Mouse (Mus musculus) myocyte (in vitro differentiated cells): ENCODE results near the gene Krt12. TPM values are rescaled to one million over a fixed set of nuclear protein-coding genes. Genes with fewer than 3 reads are reported as not detected.

ENCODE experiments used
- H3K27me3 ChIP-seq: one replicate; pipeline ENCODE4 v1.6.1; 2011; ENCODE audit not compliant: control insufficient read depth, insufficient read depth, insufficient read length
- H3K36me3 ChIP-seq: one replicate; pipeline ENCODE4 v1.6.1; 2011; ENCODE audit not compliant: control insufficient read depth, insufficient read depth
- H3K4me2 ChIP-seq: one replicate; pipeline ENCODE4 v1.6.1; 2011; ENCODE audit warnings: low read depth, control low read depth
- H3K4me3 ChIP-seq: one replicate; pipeline ENCODE4 v1.5.1; 2011; ENCODE audit warnings: mild to moderate bottlenecking, control low read depth, moderate library complexity
- H3K79me2 ChIP-seq: one replicate; pipeline ENCODE4 v1.6.1; 2011; ENCODE audit not compliant: control insufficient read depth, insufficient read depth
- H3ac ChIP-seq: one replicate; pipeline ENCODE4 v1.6.1; 2011; ENCODE audit not compliant: control insufficient read depth, insufficient read length
- CEBPB ChIP-seq: IDR thresholded peaks from 2 replicates; pipeline ENCODE4 v1.6.1; 2011; ENCODE audit warnings: mild to moderate bottlenecking, moderate library complexity; ENCODE audit not compliant: poor library complexity, insufficient read depth, severe bottlenecking
- E2F4 ChIP-seq: IDR thresholded peaks from one replicate; pipeline ENCODE4 v1.6.1; 2011; ENCODE audit warnings: mild to moderate bottlenecking, control low read depth, moderate library complexity; ENCODE audit not compliant: insufficient read depth
- MAX ChIP-seq: IDR thresholded peaks from one replicate; pipeline ENCODE4 v1.6.1; 2011; ENCODE audit warnings: low read depth, mild to moderate bottlenecking, control low read depth
- MYOD1 ChIP-seq, 3 experiments: IDR thresholded peaks; one replicate each; pipeline ENCODE4 v1.6.1; 2011; ENCODE audit warnings: control low read depth in 2 of 3, low read depth in 2 of 3, mild to moderate bottlenecking in 2 of 3, moderate library complexity in 1 of 3; ENCODE audit not compliant: insufficient read length in 2 of 3, control insufficient read depth in 1 of 3
- MYOG ChIP-seq, 3 experiments: IDR thresholded peaks; one replicate each; pipeline ENCODE4 v1.6.1; 2011; ENCODE audit warnings: control low read depth in 2 of 3, low read depth in 2 of 3, mild to moderate bottlenecking in 2 of 3; ENCODE audit not compliant: insufficient read length in 2 of 3, control insufficient read depth in 1 of 3, insufficient read depth in 1 of 3
- POLR2A ChIP-seq: IDR thresholded peaks from one replicate; pipeline ENCODE4 v1.6.1; 2011; ENCODE audit warnings: low read depth, mild to moderate bottlenecking, control low read depth, moderate library complexity; ENCODE audit not compliant: insufficient read length
- POLR2AphosphoS2 ChIP-seq: IDR thresholded peaks from one replicate; pipeline ENCODE4 v1.6.1; 2011; ENCODE audit warnings: low read depth, control low read depth; ENCODE audit not compliant: insufficient read length
- REST ChIP-seq: IDR thresholded peaks from one replicate; pipeline ENCODE4 v1.6.1; 2011; ENCODE audit warnings: mild to moderate bottlenecking, control low read depth, moderate library complexity; ENCODE audit not compliant: insufficient read depth, insufficient read length
- SRF ChIP-seq: IDR thresholded peaks from one replicate; pipeline ENCODE4 v1.6.1; 2011; ENCODE audit warnings: low read depth; ENCODE audit not compliant: control insufficient read depth, insufficient read length
- TCF12 ChIP-seq: IDR thresholded peaks from one replicate; pipeline ENCODE4 v1.6.1; 2011; ENCODE audit warnings: mild to moderate bottlenecking, control low read depth; ENCODE audit not compliant: poor library complexity, insufficient read depth, severe bottlenecking
- TCF3 ChIP-seq: IDR thresholded peaks from one replicate; pipeline ENCODE4 v1.6.1; 2011; ENCODE audit warnings: low read depth, control low read depth; ENCODE audit not compliant: insufficient read length
- USF1 ChIP-seq: IDR thresholded peaks from one replicate; pipeline ENCODE4 v1.6.1; 2011; ENCODE audit warnings: low read depth, mild to moderate bottlenecking, control low read depth, moderate library complexity
- polyA plus RNA-seq: library from polyadenylated mRNA; unstranded; fragments of >200 nt; fragmentation: generic; extraction: Trizol; gene quantifications from one replicate; pipeline ENCODE4 v1.2.1, GENCODE M21; 2012; ENCODE audit warnings: missing spikeins

Krt12 gene
- polyA plus RNA-seq, 1 experiment = not detected

- TF ChIP-seq REST (no peak), SRF (no peak), MAX (no peak), POLR2A (no peak)
- Histone ChIP-seq H3ac (no peak overlapping the region), H3K36me3 (no peaks in the 10 kb centered on the region), H3K79me2 (no peaks in the 10 kb centered on the region), H3K4me3 (no peak overlapping the region), H3K27me3 (no peaks in the 10 kb centered on the region), H3K4me2 (no peak overlapping the region)
Observed at GRCm38 (mm10) chr11:99430670-99431069, 8.6 kb upstream of the Krt12 start.

GRCm38 (mm10) chr11:99420586-99420985 is 1.5 kb downstream of the Krt12 start:
- no peaks in the 10 kb centered on the region for H3K36me3 ChIP-seq
- peaks cover 22% of the 10 kb centered on the region for H3K27me3 ChIP-seq
- no peaks in the 10 kb centered on the region for H3K79me2 ChIP-seq
- H3ac ChIP-seq = no peak overlapping the region
- H3K4me3 ChIP-seq = no peak overlapping the region
- TF ChIP-seq MYOD1 (IDR thresholded peaks at IDR 0.05; ENCODE audit: control insufficient read depth in 1 of 3, insufficient read length in 2 of 3, low read depth in 2 of 3) = no peak
- TF ChIP-seq E2F4 = no peak
- no peak for TF ChIP-seq MAX
- TF ChIP-seq POLR2A = no peak
- no peak for TF ChIP-seq TCF12
- no peak for TF ChIP-seq REST
- H3K4me2 ChIP-seq = no peak overlapping the region

GRCm38 (mm10) chr11:99417819-99418218 is 4.2 kb downstream of the Krt12 start:
- no peaks in the 10 kb centered on the region for H3K36me3 ChIP-seq
- peaks cover 22% of the 10 kb centered on the region for H3K27me3 ChIP-seq
- no peak overlapping the region for H3ac ChIP-seq
- TF ChIP-seq MYOD1 (IDR thresholded peaks at IDR 0.05; ENCODE audit: control insufficient read depth in 1 of 3, insufficient read length in 2 of 3, low read depth in 2 of 3) (no peak), POLR2A (no peak), USF1 (no peak)
- H3K4me3 ChIP-seq = no peak overlapping the region
- no peaks in the 10 kb centered on the region for H3K79me2 ChIP-seq
- H3K4me2 ChIP-seq = no peak overlapping the region

GRCm38 (mm10) chr11:99416902-99417301 is 5.2 kb downstream of the Krt12 start:
- TF ChIP-seq MAX (no peak), MYOD1 (IDR thresholded peaks at IDR 0.05; ENCODE audit: control insufficient read depth in 1 of 3, insufficient read length in 2 of 3, low read depth in 2 of 3) (no peak), TCF12 (no peak), CEBPB (no peak), REST (no peak), E2F4 (no peak), POLR2AphosphoS2 (no peak), USF1 (no peak), MYOG (IDR thresholded peaks at IDR 0.05; ENCODE audit: control insufficient read depth in 1 of 3, insufficient read depth in 1 of 3, insufficient read length in 2 of 3, low read depth in 2 of 3) (no peak), TCF3 (no peak), POLR2A (no peak), SRF (no peak)
- Histone ChIP-seq H3K4me2 (no peak overlapping the region), H3K36me3 (no peaks in the 10 kb centered on the region), H3K27me3 (peaks cover 19% of the 10 kb centered on the region), H3K4me3 (no peak overlapping the region), H3ac (no peak overlapping the region), H3K79me2 (no peaks in the 10 kb centered on the region)

GRCm38 (mm10) chr11:99414463-99415147 is 7.5 kb downstream of the Krt12 start:
- Histone ChIP-seq H3K4me2 (no peak overlapping the region), H3K4me3 (no peak overlapping the region), H3K36me3 (no peaks in the 10 kb centered on the region), H3K27me3 (peaks cover 14% of the 10 kb centered on the region), H3K79me2 (no peaks in the 10 kb centered on the region), H3ac (no peak overlapping the region)
- TF ChIP-seq REST (no peak), SRF (no peak), MYOD1 (IDR thresholded peaks at IDR 0.05; ENCODE audit: control insufficient read depth in 1 of 3, insufficient read length in 2 of 3, low read depth in 2 of 3) (no peak), CEBPB (no peak), E2F4 (no peak), USF1 (no peak), TCF3 (no peak)
